Mouse (Mus musculus): ENCODE results near the gene Sephs2.
"Not testable (repeated sequence)": the region's sequence is repeated elsewhere in the genome, so short reads cannot be mapped to it uniquely, and the experiment has no call there.

The Sephs2 gene

DNA sequence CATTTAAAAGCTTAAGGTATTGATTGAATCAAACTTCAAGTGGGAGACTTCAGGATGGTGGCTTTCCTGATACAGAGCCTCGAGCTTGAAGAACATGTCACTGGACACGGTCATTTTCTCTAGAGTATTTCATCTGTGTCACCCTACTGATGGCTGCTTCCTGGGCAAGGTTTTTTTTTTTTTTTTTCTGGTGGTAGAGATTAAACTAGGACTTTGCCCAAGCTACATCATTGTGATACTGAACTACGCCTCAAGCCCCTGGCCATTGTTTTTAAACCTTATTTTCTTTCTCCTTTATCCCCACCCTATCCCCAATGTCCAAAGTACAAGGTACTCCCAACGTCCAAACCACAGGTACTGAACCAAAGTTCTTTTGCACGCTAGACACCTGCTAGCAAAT lies 3.2 kb downstream of the Sephs2 start:
- DNase-seq (ENCODE audit: low spot score), result no peak

DNA sequence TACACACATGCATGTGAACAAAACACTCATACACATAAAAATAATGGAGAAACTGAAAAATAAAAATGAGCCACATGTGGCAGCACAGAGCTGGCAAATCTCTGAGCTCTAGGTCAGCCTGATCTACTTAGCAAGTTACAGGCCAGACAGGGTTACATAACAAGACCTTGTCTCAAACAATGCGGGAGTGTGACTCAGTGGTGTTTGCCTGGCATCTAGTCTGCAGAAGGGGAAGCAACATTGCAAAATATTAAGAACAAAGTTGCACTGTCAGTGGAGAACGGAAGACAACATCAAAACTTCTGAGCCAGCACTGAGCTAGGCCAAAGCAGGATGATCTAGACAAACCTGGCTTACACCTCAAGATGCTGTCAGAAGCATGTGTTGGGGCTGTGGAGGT lies 3.6 kb downstream of the Sephs2 start:
- no peak for DNase-seq (ENCODE audit: low spot score)

GRCm38 (mm10) chr7:127263526-127263925 lies 10.3 kb downstream of the Sephs2 start:
- no peak for DNase-seq (ENCODE audit: low spot score)

GRCm38 (mm10) chr7:127262218-127262961 lies 11.5 kb downstream of the Sephs2 start:
- DNase-seq (ENCODE audit: low spot score), result no peak

DNA sequence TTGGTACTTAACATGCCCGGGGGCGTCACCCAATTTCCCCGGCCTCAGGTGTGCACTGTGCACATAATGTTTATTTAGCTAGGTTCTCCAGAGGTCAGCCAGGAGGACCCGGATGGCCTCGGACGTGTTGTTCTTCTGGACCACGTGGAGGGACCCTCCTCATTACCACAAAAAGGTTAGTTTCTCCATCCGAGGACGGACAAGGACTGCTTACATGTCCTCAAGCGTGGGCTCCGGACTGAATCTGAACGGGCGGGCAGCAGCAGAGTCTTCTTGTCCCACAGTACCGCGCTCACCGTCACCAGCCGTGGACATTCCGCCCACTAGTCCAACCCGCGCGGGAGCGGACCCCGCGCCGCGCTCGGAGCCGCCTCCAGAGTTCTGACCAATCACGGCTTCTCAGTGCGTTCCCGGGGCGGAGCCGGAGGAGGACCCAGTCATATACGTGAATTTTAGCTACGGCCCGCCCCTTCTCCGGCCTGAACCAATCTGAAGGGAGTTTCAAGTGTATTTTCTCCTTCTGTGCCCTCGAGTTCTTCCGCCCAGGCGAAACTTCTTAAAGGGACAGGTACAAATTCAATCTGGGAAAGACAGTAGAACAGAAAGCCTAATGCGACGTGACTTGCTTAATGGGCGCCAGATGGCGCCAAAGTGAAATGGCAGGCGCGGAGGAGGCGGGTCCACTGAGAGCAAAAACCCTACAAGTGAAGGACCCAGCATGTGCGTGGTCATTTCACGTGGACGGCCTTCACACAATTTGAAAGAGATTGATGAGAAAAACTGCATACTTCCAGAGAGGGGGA lies 13.3 kb downstream of the Sephs2 start, which contains the start of gene Dctpp1:
Gene Dctpp1, minus strand, starts transcription at position 401 of the 803 bp plus-strand sequence.
- peak; percentile 85 for DNase-seq (ENCODE audit: low spot score)

- DNase-seq (ENCODE audit: low spot score), result no peak
These were observed 14.5 kb downstream of the Sephs2 start for GRCm38 (mm10) chr7:127259186-127259905.

DNA sequence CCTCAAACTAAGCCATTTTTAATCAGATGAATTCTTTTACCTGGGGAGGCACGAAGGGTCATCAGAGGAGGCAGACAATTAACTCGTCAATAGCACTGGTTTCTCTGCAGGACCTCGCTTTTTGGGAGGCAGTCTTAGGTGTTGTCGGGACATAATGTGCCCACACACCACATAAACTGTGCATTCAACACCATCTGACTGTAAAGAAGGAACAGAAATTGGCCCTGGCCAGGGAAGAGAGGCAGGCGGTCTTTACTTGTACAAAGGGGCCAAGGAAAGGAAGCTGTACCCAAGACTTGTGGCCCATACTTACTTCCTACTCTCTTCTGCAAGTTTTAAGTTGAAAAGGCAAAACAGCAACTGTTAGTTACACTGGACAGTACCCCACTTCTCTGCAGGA lies 17.3 kb downstream of the Sephs2 start:
- no peak for DNase-seq (ENCODE audit: low spot score)

- no peak for DNase-seq (ENCODE audit: low spot score)
These were observed 17.9 kb downstream of the Sephs2 start for GRCm38 (mm10) chr7:127255965-127256364.

- DNase-seq (ENCODE audit: low spot score), result no peak
These were observed 18.8 kb downstream of the Sephs2 start for GRCm38 (mm10) chr7:127255008-127255407.

GRCm38 (mm10) chr7:127253821-127254769 lies 19.8 kb downstream of the Sephs2 start:
- DNase-seq (ENCODE audit: low spot score), result peak; percentile 81

- DNase-seq (ENCODE audit: low spot score), result no peak
These were observed 20.5 kb downstream of the Sephs2 start for GRCm38 (mm10) chr7:127253341-127253740.

- DNase-seq (ENCODE audit: low spot score), result no peak
These were observed 21.4 kb downstream of the Sephs2 start for GRCm38 (mm10) chr7:127252414-127252813.

DNA sequence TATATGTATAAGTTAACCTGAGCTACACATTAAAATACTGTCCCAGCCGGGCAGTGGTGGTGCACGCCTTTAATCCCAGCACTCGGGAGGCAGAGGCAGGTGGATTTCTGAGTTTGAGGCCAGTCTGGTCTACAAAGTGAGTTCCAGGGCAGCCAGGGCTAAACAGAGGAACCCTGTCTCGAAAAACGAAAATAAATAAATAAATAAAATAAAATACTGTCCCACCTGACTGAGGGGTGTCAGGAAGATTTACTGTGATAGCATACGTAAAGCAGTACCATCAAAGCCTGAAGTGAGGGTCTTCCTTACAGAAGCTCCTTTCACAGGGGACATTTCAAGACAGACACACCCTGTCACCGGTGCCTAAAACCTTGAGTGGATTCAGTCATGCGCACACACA lies 23.3 kb downstream of the Sephs2 start:
- DNase-seq (ENCODE audit: low spot score), result not testable (repeated sequence)

- DNase-seq (ENCODE audit: low spot score), result no peak
These were observed 29.0 kb downstream of the Sephs2 start for GRCm38 (mm10) chr7:127244658-127245510.

DNA sequence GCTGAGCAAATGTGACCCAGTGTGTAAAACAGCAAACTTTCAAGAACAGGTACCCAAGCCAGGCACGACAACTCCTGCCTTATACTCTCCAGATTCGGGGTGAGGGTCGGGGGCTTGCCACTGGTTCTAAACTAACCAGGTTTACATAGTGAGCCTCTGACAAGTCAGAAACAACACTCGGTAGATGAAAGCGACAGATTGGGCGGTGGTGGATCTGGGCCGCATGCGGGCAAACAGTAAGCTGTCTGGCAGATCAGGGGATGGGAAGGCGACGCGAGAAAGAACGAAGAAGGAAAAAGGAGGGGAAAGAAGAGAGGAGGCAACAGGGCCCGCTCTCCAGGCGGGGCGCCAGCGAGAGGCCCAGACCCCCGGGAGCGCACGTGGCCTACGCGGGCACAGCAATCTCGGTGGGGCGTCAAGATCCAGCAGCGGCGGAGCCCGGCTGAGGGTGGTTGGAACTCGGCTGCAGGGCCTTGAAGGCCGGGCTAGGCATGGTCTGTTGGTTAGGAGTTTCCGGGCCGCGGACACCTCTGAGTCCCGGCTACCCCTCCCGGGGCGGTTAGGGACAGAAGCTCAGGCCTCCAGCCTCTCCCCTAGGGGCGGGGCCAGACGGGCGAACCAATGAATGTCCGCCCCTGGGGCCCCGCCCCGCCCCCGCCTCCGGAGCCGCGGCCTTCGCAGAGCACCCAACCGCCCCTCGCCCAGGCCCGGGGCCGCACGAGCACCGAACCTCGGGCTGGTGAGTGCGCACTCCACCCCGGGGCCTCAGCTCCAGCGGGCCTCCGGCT lies 29.8 kb downstream of the Sephs2 start, which contains the start of gene Zfp771:
Gene Zfp771, plus strand, starts transcription at position 405 of the 788 bp plus-strand sequence.
- DNase-seq (ENCODE audit: low spot score), result peak; percentile 84

DNA sequence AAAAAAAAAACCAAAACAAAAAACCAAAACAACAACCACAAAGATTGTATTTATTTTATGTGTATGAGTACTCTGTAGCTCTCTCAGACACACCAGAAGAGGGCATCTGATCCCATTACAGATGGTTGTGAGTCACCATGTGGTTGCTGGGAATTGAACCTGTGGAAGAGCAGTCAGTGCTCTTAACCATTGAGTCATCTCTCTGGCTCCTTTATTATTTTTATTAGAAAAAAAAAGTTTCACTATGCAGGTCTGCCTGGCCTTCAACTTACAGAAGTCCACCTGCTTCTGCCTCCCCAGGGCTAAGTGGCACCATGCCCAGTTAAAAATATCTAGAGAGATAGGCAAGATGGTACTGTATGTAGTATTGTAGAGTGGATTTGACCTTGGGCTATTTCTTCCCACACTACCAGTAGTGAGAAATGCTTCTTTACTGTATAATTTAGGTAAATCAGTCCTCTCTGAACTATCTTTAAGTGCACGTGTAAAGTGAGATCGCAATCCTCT lies 30.4 kb downstream of the Sephs2 start:
- no peak for DNase-seq (ENCODE audit: low spot score)

DNA sequence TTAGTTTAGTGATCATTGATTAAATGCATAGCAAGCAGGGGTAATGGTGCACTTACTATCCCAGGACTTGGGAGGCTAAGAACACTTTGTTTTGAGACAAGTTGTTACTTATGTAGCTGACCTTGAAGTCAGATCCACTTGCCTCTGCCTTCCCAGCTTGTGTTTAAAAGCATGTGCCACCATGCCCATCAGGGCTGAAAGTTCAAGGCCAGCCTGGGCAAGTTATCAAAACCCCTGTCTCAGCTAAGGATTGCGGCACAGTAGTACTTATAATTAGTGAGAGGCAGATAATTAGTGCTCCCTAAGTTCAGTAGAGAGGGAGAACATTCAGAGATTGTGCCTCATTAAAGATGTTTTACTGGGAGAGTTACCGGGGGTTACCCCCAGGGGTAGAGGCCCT lies 39.1 kb downstream of the Sephs2 start:
- DNase-seq (ENCODE audit: low spot score), result no peak

GRCm38 (mm10) chr7:127233765-127234164 lies 40.1 kb downstream of the Sephs2 start:
- no peak for DNase-seq (ENCODE audit: low spot score)

- DNase-seq (ENCODE audit: low spot score), result no peak
These were observed 40.5 kb downstream of the Sephs2 start for GRCm38 (mm10) chr7:127233368-127233749.
